10 mouse cellular contexts compared by ENCODE assay signal in genomic region chr11:87755360-87756017, GRCm38 (mm10). TPM values are rescaled to one million over a fixed set of nuclear protein-coding genes. Genes with fewer than 3 reads are reported as not detected.
DNase-seq lines count a peak whose midpoint lies in the region; ATAC-seq and TF ChIP-seq lines count a peak whose summit lies in the region.
"Had no signal": no experiment of that assay in that cellular context is flagged by ENCODE, and none has a peak within 500 bp of the region (broad histone marks: within the 10 kb centered on the region; RNA-seq: fewer than 3 reads in every experiment).

No protein-coding gene starts in this region.

- TF ChIP-seq CTCF in bone marrow macrophage, adult 2 months (IDR thresholded peaks at IDR 0.05; ENCODE audit: low read depth, low read length): no peak
- TF ChIP-seq CTCF in heart, postnatal 0 days (IDR thresholded peaks at IDR 0.05; ENCODE audit: low read depth): no peak

- H3K9ac ChIP-seq in heart, postnatal 0 days (replicated peaks; ENCODE audit: low read depth, low read length): no peak overlapping the region
- H3K9ac ChIP-seq: embryonic facial prominence, embryonic 13.5 days; limb, embryonic 15.5 days had no signal

- H3K4me1 ChIP-seq in bone marrow macrophage, adult 2 months (ENCODE audit: control insufficient read depth, insufficient read depth, low read length): peaks cover 40% of the 10 kb centered on the region
- H3K4me1 ChIP-seq in heart, postnatal 0 days (ENCODE audit: control insufficient read depth, insufficient read depth): no peaks in the 10 kb centered on the region
- H3K4me1 ChIP-seq: limb, embryonic 15.5 days had no signal

- TF ChIP-seq EP300 in heart, postnatal 0 days (IDR thresholded peaks at IDR 0.05; ENCODE audit: low read depth): no peak

- TF ChIP-seq POLR2A in bone marrow macrophage, adult 2 months (IDR thresholded peaks at IDR 0.05; ENCODE audit: borderline replicate concordance, low read depth, low read length): peak; percentile 30; the same call in 1 of the 2 replicates

- peak; percentile 20 for DNase-seq in left cerebral cortex, postnatal 4 days
- DNase-seq in left cerebral cortex, adult 11 months (ENCODE audit: low spot score): no peak
- DNase-seq in heart, postnatal 0 days (ENCODE audit: low spot score): no peak
- peak; percentile 71 for DNase-seq in lung, postnatal 14 days
- DNase-seq in thymus, postnatal 0 days (ENCODE audit: low spot score): peak; percentile 100
- DNase-seq in retina, postnatal 1 day: no peak
- DNase-seq in layer of hippocampus, adult 18-20 months (ENCODE audit: low spot score in 2 of 2): no peak

- peak overlapping the region; percentile 90 for H3K4me3 ChIP-seq in bone marrow macrophage, adult 2 months (ENCODE audit: insufficient read depth, low read length)
- peak overlapping the region; percentile 37; the same call in 1 of the 2 replicates for H3K4me3 ChIP-seq in heart, postnatal 0 days (ENCODE audit: low read depth, low read length)
- H3K4me3 ChIP-seq: embryonic facial prominence, embryonic 13.5 days had no signal

- H3K27ac ChIP-seq in bone marrow macrophage, adult 2 months (ENCODE audit: insufficient read depth, low read depth, low read length): peak overlapping the region; percentile 96
- no peak overlapping the region; the same call in 1 of the 2 replicates for H3K27ac ChIP-seq in heart, postnatal 0 days (ENCODE audit: low read depth)
- H3K27ac ChIP-seq: embryonic facial prominence, embryonic 13.5 days; limb, embryonic 15.5 days had no signal

- 64% methylated on average over 17 of the region's 17 CpGs for WGBS in heart, postnatal 0 days

- no peaks in the 10 kb centered on the region for H3K9me3 ChIP-seq in heart, postnatal 0 days (replicated peaks; ENCODE audit: control insufficient read depth, low read length)
- H3K9me3 ChIP-seq: embryonic facial prominence, embryonic 13.5 days; limb, embryonic 15.5 days had no signal

- ATAC-seq in heart, postnatal 0 days (ENCODE audit: insufficient read depth, low read depth): no peak

- no peak overlapping the region for H3K4me2 ChIP-seq in heart, postnatal 0 days (ENCODE audit: low read depth, low read length)
- H3K4me2 ChIP-seq: embryonic facial prominence, embryonic 13.5 days; limb, embryonic 15.5 days had no signal

- H3K27me3 ChIP-seq in heart, postnatal 0 days (ENCODE audit: control insufficient read depth, insufficient read depth, low read length): peaks cover 11% of the 10 kb centered on the region

- intact Hi-C loops in left cerebral cortex, postnatal 4 days (cut with DNase I): no loop called here

- no peaks in the 10 kb centered on the region for H3K36me3 ChIP-seq in heart, postnatal 0 days (replicated peaks; ENCODE audit: control insufficient read depth, insufficient read depth, low read length)
- H3K36me3 ChIP-seq: embryonic facial prominence, embryonic 13.5 days; limb, embryonic 15.5 days had no signal

RNA-seq across cellular contexts. Expression of gene Tspoap1, which starts 4.9 kb away (rescaled TPM):
- total RNA-seq in left cerebral cortex, postnatal 4 days (2021): 100 to 1,000 TPM; 180 to 186 TPM
- 2.6 and 2.9 TPM in 2 replicates for polyA plus RNA-seq in bone marrow macrophage, adult 2 months (2012; ENCODE audit: insufficient read depth, insufficient read length, missing spikeins)
- 1.6 TPM in 1 of 2 replicates, not detected in the other for total RNA-seq in heart, postnatal 0 days (2014; rRNA removed; ENCODE audit: low replicate concordance)
- polyA plus RNA-seq in heart, postnatal 0 days (2015; fragmentation: Nextera tagmentation; extraction: Ambion mirVana): 0.12 TPM in 1 of 2 replicates, not detected in the other
- 2.6 and 4.0 TPM in 2 replicates for polyA plus RNA-seq in thymus, postnatal 0 days (2015; fragmentation: Nextera tagmentation; extraction: Ambion mirVana)
- 100 to 1,000 TPM; 128 to 144 TPM for total RNA-seq in layer of hippocampus, adult 18-20 months (2021)

RNA-seq across cellular contexts. Expression of gene Supt4a, which starts 18.1 kb away (rescaled TPM):
- 10 to 100 TPM; 53.8 to 54.4 TPM for total RNA-seq in left cerebral cortex, postnatal 4 days (2021)
- polyA plus RNA-seq in bone marrow macrophage, adult 2 months (2012; ENCODE audit: insufficient read depth, insufficient read length, missing spikeins): 136 and 142 TPM in 2 replicates
- total RNA-seq in heart, postnatal 0 days (2014; rRNA removed; ENCODE audit: low replicate concordance): 50.3 and 73.7 TPM in 2 replicates
- 101 and 104 TPM in 2 replicates for polyA plus RNA-seq in heart, postnatal 0 days (2015; fragmentation: Nextera tagmentation; extraction: Ambion mirVana)
- polyA plus RNA-seq in thymus, postnatal 0 days (2015; fragmentation: Nextera tagmentation; extraction: Ambion mirVana): 425 and 454 TPM in 2 replicates
- total RNA-seq in layer of hippocampus, adult 18-20 months (2021): 10 to 100 TPM; 75.6 to 77.3 TPM

RNA-seq across cellular contexts. Expression of gene Mpo, which starts 37.9 kb away (rescaled TPM):
- total RNA-seq in left cerebral cortex, postnatal 4 days (2021): under 1 TPM in 1 of 2 experiments, not detected in 1; 0.32 TPM
- polyA plus RNA-seq in bone marrow macrophage, adult 2 months (2012; ENCODE audit: insufficient read depth, insufficient read length, missing spikeins): 1.1 and 1.7 TPM in 2 replicates
- total RNA-seq in heart, postnatal 0 days (2014; rRNA removed; ENCODE audit: low replicate concordance): 0.46 and 2.6 TPM in 2 replicates
- polyA plus RNA-seq in heart, postnatal 0 days (2015; fragmentation: Nextera tagmentation; extraction: Ambion mirVana): 0.26 and 0.36 TPM in 2 replicates
- 5.0 and 6.2 TPM in 2 replicates for polyA plus RNA-seq in thymus, postnatal 0 days (2015; fragmentation: Nextera tagmentation; extraction: Ambion mirVana)
- under 1 TPM in 1 of 2 experiments, not detected in 1; 0.22 TPM for total RNA-seq in layer of hippocampus, adult 18-20 months (2021)

Comparison
In these comparisons a context has a peak if more than half of its experiments do, and no peak if none do; other contexts are left out.
1. DNase-seq: peak in left cerebral cortex, postnatal 4 days (single experiment), lung, postnatal 14 days (single experiment) and thymus, postnatal 0 days (single experiment); none in left cerebral cortex, adult 11 months (single experiment), heart, postnatal 0 days (single experiment), retina, postnatal 1 day (single experiment) and layer of hippocampus, adult 18-20 months (0 of 2).
2. RNA of gene Tspoap1, which starts 4.9 kb away (total RNA-seq): 180 to 186 TPM in left cerebral cortex, postnatal 4 days and 128 to 144 TPM in layer of hippocampus, adult 18-20 months; 1.6 TPM in heart, postnatal 0 days; every median in the first group is over 10 times any median in the second.